Mouse (Mus musculus) right cerebral cortex, postnatal 10 days (tissue): ENCODE measurements at regions not wholly inside any gene's neighbourhood (a gene's known extent, or its start where the extent isn't known, plus 50 kb on each side); places are given as distances from the start of the nearest gene placed in this dataset.

Source experiments
- DNase-seq, 2 experiments: peaks; one replicate each; pipeline ENCODE4 v3.0.0; 2021; ENCODE audit warnings: low spot score in 2 of 2

DNA sequence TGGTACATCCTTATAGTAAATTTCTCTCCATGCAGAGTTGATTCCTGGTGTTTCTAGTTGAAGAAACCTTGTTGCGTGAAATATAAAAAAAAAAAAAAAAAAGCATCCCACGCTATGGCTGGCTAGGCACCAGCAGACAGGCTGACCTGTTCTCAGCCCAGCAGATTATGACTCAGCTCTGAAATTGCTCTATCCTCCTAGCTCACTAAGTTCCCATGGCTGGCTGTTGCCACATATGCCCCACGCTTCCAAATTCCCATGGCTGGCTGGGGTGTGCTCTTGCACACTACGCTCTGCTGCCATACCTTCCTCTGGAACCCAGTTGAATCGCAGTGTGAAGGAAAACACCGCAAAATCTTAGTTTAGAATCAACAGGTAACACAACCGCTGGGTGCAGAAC is 270.1 kb downstream of the Mid1ip1 start:
- DNase-seq = no peak

GRCm38 (mm10) chrX:10991871-10992210 is 277.0 kb downstream of the Mid1ip1 start:
- peak; percentile 28 to 36 for DNase-seq

GRCm38 (mm10) chrX:10992211-10993004 is 277.6 kb downstream of the Mid1ip1 start:
- DNase-seq = peak; percentile 62 to 70

- peak; percentile 39 to 42 for DNase-seq
Measured at GRCm38 (mm10) chrX:10993005-10993377, 278.2 kb downstream of the Mid1ip1 start.

- DNase-seq = no peak
Measured at GRCm38 (mm10) chrX:10994910-10995309, 280.1 kb downstream of the Mid1ip1 start.

DNA sequence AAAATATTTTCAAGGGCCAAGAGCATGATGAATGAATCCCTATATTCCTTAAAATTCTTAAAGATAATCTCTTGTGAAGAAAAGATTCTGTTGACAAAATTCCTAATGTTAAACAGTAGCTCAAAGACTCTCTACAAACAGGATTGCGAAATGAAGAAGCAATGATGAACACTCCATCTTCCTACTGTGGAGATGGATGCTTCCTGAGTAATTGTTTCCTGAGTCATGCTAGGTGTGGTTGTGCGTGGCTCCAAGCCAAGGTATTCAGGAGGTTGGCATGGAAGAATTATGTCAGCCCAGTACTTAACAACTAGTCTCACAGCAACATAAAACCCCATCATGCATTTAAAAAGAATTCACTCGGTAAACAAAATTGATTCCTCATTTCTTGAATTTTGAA is 286.4 kb downstream of the Mid1ip1 start:
- DNase-seq = no peak

DNA sequence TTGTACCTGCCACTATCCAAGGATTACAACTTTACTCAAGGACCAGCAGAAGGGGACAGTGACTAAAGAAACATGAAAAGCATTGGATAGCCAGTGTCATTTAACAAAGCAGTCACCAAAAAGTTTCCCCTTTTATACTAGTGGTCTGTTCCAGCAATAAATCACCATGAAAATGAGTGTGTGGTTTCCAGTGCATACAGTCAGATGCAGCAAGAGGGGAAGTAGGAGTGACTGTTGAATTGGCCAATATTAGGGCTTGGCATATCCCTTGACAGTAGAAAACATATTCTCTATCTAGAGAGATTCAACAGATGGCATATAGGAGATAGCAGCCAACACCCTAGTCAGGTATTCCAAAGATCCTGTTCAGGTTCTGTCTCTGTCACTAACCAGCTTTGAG is 259.8 kb upstream of the H2al1a start:
- no peak for DNase-seq

- no peak for DNase-seq
Measured at GRCm38 (mm10) chrX:11046769-11047168, 252.3 kb upstream of the H2al1a start.

DNA sequence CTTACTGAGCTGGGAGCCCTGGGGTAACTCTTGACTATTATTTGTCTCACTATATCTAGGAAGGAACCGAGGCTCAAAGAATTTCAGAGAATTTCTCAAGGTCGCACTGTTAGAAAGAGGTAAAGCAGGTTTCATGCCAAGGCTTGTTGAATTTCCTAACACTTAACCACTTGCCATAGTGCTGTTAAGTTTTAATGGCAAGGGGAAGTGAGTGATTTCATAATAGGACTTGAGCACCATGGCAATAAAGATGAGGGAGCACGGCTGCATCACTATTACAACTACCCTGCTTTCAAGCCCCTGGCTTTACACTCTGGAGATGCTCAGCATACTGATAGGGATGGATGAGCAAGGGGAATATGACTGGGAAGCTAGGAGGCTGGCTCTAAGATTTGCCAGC is 216.9 kb upstream of the H2al1a start:
- DNase-seq = no peak

- no peak for DNase-seq
Measured at GRCm38 (mm10) chrX:11082845-11083244, 216.2 kb upstream of the H2al1a start.

DNA sequence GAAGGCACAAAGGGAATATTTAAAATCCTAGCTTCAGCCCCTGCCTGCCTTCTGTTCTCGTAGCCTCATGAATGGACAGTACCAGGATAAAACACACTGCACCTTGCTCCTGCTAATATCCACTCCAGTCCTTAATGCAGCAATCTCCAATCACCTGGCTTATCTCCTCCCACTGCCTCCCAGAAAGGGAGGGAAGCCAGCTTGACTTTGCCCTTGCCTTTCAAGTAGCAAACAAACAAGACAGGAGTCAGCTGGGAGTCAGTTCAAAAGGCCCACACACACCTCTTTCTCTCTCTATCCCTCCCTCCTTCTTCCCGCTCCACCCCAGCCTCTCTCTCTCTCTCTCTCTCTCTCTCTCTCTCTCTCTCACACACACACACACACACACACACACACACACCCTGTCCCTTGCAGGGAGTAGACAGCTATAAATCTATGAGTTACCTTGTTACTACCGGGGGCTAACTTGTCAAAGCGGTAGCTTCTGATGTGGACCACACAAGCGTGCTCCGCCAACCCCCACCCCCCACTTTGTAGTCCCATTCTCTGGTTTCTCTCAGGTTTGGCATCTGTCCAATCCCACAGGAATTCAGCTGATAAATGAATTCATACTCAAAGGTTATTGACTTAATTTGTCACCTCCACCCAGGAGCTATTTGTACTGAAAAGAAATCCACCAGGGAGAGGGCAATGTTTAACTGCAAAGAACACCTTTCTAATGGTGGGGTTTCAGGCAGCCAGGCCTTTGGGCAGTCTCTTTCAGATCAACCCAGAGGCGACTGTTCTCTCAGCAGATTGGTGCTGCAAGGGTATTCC is 212.6 kb upstream of the H2al1a start:
- DNase-seq = no peak

GRCm38 (mm10) chrX:11087913-11088312 is 211.1 kb upstream of the H2al1a start:
- DNase-seq = peak; percentile 46 to 64

GRCm38 (mm10) chrX:11088506-11088905 is 210.6 kb upstream of the H2al1a start:
- peak in 1 of 2 experiments; percentile 23 for DNase-seq

DNA sequence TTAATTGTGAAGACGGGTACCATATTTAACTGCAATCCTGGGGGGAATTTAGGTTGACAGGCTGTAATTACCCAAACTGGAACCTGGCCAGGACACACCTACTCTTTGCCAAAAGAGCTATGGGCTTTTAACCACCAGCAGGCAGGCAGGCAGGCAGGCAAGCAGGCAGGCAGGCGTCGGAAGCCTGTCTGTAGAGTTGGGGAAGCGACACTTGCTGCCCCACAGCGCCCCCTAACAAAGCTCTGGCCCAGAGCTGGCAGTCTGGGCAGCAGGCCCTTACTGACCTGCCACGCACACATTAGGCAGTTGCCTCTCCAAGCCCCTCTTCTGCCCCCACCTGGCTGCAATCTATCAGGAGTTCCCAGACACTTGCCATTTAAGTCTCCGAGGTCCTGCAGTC is 208.6 kb upstream of the H2al1a start:
- peak; percentile 57 to 60 for DNase-seq

GRCm38 (mm10) chrX:11097581-11098254 is 201.3 kb upstream of the H2al1a start:
- DNase-seq = no peak

DNA sequence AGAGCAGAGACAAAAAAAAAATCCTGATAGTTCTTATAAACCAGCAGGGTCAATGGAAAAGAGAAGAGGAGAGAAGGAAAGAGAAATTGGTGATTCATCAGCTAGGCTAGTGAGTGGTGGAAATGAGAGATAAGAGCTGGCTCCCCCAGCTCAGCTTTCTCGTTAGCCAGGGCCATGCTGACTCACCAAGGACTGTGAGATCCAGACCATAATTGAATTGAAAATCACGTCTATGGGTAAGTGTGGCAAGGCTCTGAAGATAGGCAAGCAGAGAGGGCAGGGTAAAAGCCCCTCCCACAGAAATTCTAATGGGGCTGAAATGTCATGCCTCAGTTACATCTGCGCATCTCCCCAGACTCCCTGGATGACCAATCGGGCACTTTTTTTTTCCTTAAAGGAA is 200.7 kb upstream of the H2al1a start:
- DNase-seq = no peak

DNA sequence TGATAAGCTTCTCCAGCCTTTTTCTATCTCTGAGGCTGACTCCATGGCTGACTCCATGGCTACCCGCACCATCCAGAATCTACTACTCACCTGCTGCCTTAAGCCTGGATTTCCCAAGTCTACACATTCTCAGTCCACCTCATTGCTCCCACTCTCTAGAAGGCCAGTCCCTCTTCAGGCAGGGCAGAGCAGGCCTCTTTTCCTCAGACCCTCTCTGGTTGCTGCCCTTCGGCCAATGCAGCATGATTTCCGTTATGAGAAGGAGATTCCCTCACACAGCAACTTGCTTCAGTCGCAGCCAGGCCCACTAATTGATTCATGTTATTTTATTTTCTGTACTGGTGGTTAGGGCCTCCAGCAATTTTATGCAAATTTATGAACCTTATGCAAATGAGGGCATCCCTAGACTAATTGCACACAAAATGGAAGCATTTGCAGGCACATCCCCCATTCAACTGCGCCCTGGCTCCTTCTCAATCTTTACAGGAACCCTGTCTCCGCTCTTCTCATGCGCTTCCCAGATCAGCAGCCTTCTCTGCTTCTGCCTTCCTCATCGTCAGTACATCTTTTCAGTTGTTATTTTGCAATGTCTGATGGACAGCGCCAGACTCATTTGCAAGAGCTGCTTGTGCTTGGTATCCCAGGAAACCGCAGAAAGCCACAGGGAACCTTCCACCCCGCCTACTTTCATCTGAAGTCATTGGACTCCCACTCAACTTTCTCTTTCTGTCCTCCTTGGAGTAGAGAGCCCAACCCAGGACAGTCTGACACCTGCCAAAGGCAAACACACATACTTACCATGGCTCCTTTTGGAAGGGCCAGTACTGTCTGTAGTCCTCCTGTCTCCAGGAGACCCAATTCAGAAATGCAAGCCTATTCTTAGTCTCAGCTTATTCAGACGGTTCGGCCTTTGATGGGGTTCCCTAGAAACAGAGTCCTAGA is 199.6 kb upstream of the H2al1a start:
- peak; percentile 47 to 67 for DNase-seq

GRCm38 (mm10) chrX:11100935-11101334 is 198.1 kb upstream of the H2al1a start:
- peak in 1 of 2 experiments; percentile 50 for DNase-seq

GRCm38 (mm10) chrX:11131253-11131652 is 167.8 kb upstream of the H2al1a start:
- DNase-seq = no peak

GRCm38 (mm10) chrX:11139971-11140421 is 159.1 kb upstream of the H2al1a start:
- peak; percentile 25 to 40 for DNase-seq

DNA sequence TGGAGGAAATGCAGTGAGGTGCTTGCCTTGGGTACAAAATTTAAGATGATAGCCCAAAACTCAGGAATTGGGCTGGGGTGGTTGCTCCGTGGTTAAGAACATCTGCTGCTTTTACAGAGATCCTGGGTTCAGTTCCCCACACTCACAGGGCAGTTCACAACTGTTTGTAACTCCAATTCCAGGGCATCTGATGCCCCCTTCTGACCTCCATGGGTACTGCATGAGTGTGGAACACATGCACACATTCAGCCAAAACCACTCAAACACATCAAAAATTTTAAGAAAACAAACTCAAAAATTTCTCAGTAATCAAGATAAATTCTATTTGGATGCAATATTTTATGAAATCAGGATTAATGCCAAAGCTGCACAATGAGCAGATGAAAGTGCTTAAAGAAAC is 157.8 kb upstream of the H2al1a start:
- DNase-seq = no peak
